Mouse (Mus musculus) limb, embryonic 10.5 days (tissue): ENCODE results near the gene Plxdc1. TPM values are rescaled to one million over a fixed set of nuclear protein-coding genes. Genes with fewer than 3 reads are reported as not detected.

ENCODE experiments used
- DNase-seq: peaks from one replicate; pipeline ENCODE4 v3.0.0-alpha.2; 2017; ENCODE audit warnings: low spot score
- H3K27ac ChIP-seq: fragments of 300-500 bp; sonication (generic); 2 replicates; pipeline ENCODE4 v1.5.1; 2016; ENCODE audit warnings: mild to moderate bottlenecking
- H3K27me3 ChIP-seq: fragments of 300-500 bp; sonication (generic); 2 replicates; pipeline ENCODE4 v1.6.1; 2016; ENCODE audit warnings: low read depth, mild to moderate bottlenecking; ENCODE audit not compliant: poor library complexity, severe bottlenecking
- H3K36me3 ChIP-seq: fragments of 300-500 bp; sonication (generic); 2 replicates; pipeline ENCODE4 v1.6.1; 2016; ENCODE audit warnings: mild to moderate bottlenecking, moderate library complexity
- H3K4me1 ChIP-seq: fragments of 300-500 bp; sonication (generic); 2 replicates; pipeline ENCODE4 v1.6.1; 2016
- H3K4me3 ChIP-seq: fragments of 300-500 bp; sonication (generic); 2 replicates; pipeline ENCODE4 v1.5.1; 2016; ENCODE audit warnings: mild to moderate bottlenecking, moderate library complexity
- H3K9me3 ChIP-seq: fragments of 300-500 bp; sonication (generic); replicated peaks from 2 replicates; pipeline ENCODE4 v1.6.1; 2016; ENCODE audit warnings: mild to moderate bottlenecking
- WGBS: fragments of 180-500 bp; shearing (Covaris S2); methylation state at CpG from one replicate; pipeline ENCODE4 v1.1.7; 2016; 5-methylcytosine and 5-hydroxymethylcytosine counted together
- polyA plus RNA-seq: library from polyadenylated mRNA; unstranded; fragments of >200 nt; fragmentation: Nextera tagmentation; extraction: Ambion mirVana; gene quantifications from 2 replicates; pipeline ENCODE4 v1.2.1, GENCODE M21; 2016

The Plxdc1 gene
- polyA plus RNA-seq, 1 experiment from 2014 or later: not detected

DNA sequence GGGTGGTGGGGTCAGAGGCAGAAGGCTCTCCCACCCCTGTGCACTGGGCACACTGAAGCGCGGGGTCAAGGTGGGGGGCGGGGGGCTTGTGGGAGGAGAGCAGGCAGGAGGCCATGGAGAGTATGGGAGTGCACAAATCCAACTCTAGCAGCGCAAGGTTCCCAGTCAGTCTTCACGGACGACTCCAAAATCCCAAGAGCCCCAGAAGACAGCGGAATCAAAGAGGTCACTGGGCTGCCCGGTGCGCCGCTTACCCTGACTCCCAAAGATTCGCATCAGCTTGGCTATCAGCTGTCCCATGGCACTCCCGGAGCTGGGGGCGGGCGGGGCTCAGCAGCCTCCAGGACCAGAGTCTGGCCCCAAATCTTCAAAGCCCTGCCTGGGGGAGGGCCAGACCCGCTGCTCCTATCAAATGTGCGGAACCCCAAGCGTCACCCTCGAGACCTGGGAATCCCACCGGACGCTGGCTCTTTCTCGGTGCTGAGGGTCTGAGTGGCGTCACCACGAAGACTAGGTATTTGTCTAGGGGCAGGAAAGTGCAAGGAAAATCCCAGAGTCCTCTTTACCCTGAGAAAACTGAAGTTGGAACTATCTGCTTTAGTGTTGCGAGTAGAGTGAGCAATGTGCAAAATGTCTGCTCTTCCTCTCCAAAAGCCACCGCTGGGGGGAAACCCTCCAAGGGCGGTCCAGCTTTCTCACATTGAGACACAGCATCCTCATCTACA lies 9.5 kb upstream of the Plxdc1 start, which contains the start of gene Arl5c:
Gene Arl5c, minus strand, starts transcription at position 618 of the 725 bp plus-strand sequence.
- 1% methylated on average over 26 of the region's 26 CpGs for WGBS
- peaks cover 26% of the 10 kb centered on the region for H3K4me1 ChIP-seq
- H3K27ac ChIP-seq: peak within 1 kb of the TSS; percentile 5; the same call in 1 of the 2 replicates
- H3K4me3 ChIP-seq: peak within 1 kb of the TSS; percentile 52
- H3K27me3 ChIP-seq: peaks cover 54% of the 10 kb centered on the region
- no peaks in the 10 kb centered on the region for H3K36me3 ChIP-seq
- peak; percentile 62 for DNase-seq
- H3K9me3 ChIP-seq: no peaks in the 10 kb centered on the region

DNA sequence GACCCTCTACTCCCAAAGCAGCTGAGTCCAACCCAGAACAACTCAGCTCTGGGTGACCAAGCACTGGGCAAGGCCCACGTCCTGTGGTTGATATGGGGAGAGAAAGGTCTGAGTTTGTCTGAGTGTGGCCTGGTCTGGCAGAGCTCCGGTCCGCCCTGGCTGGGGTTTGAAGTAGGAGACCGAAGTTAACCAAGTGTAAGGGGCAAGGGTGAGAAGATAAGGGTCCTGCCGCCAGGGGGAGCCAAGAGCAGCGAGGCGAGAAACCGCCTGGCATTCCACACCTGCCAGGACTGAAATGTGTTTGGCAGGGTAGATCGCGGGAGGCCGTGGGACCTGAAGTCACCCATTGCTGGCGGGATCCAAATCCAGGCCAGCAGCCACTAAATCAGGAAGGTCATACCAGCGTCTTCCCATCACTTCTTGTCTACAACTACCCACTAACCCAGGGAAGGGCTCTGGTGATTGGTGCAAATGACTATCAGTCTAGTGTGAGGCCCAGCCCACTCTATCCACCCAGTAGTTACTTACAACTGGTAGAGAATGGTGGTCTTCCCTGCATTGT lies 8.4 kb upstream of the Plxdc1 start:
- H3K27ac ChIP-seq: no peak overlapping the region
- DNase-seq: peak; percentile 83
- no peaks in the 10 kb centered on the region for H3K36me3 ChIP-seq
- H3K9me3 ChIP-seq: no peaks in the 10 kb centered on the region
- peaks cover 53% of the 10 kb centered on the region for H3K27me3 ChIP-seq
- H3K4me1 ChIP-seq: peaks cover 30% of the 10 kb centered on the region
- 4% methylated on average over 13 of the region's 13 CpGs for WGBS
- peak overlapping the region; percentile 52 for H3K4me3 ChIP-seq

DNA sequence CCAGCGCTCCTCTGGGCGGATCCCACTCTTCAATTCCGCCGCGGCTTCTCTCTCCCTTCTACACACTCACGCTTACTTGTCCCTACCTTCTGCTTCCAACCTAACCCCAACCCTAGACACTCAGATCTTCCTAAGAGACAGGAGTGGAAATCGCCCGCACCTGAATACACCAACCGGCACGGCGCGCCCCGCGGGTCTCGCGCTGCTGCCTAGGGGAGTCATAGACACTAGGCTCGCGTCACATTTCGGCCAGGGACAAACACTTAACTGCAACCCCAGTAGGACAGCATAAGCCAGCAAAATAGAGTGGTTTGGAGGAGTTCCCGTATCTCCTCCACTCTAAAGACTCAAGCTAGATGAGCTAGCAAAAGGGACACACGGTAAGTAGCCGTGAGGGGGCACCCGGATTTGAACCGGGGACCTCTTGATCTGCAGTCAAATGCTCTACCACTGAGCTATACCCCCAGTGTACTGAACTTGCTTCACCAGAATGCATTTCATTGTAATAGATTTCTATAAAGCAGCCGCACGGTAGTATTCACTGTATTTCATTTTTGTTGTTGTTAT lies 2.4 kb upstream of the Plxdc1 start:
- Histone ChIP-seq H3K27ac (peak overlapping the region; percentile 85), H3K4me3 (peak overlapping the region; percentile 94), H3K4me1 (peaks cover 33% of the 10 kb centered on the region), H3K36me3 (no peaks in the 10 kb centered on the region), H3K9me3 (no peaks in the 10 kb centered on the region), H3K27me3 (peaks cover 47% of the 10 kb centered on the region)
- peak; percentile 89 for DNase-seq
- under 1% methylated on average over 26 of the region's 26 CpGs for WGBS

DNA sequence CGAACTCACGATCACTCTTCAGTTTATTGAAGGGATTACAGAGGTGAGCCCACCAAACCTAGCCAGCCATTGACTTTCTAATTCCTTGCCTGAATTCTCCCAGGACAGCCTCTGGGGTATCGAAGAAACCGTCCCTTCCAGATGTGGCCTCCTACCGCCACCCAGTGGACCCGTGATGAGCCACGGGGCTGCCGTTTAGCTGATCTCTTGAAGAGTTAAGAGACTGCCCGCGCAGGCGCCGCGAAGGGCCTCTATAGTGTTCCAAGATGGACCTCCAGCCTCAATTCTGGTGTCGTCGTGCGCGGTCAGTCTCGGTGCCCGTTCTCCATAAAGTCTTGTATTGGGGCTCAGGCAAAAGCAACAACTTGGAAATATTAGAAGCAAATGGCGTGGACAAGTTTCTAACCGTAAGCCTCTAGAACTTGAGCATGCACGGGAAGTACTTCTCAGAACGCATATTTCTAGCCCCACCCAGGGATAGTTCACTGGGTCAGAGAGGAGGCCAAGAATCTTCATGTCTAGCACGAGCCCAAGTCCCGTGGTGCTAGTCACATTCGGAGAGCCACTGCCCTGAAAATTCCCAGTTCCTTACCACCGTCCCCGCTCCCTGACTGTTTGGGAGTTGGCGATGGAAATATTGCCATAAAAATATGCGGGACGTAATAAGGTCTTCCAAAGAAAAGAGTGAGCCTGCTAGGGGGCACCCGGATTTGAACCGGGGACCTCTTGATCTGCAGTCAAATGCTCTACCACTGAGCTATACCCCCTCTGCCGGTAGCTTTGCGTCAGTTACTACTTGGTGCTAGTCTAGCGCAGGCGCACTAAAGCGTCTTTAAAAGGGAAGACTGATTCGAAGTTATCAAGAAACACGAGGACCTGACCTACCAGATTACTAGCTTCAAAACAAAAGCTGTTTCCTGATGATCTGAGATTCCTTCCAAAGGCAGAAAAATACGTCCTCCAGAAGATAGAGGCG lies 1.6 kb upstream of the Plxdc1 start:
- H3K4me1 ChIP-seq: peaks cover 33% of the 10 kb centered on the region
- peak overlapping the region; percentile 85 for H3K27ac ChIP-seq
- H3K27me3 ChIP-seq: peaks cover 55% of the 10 kb centered on the region
- no peaks in the 10 kb centered on the region for H3K9me3 ChIP-seq
- no peaks in the 10 kb centered on the region for H3K36me3 ChIP-seq
- peak overlapping the region; percentile 94 for H3K4me3 ChIP-seq
- under 1% methylated on average over 42 of the region's 42 CpGs for WGBS
- peak; percentile 93 for DNase-seq

DNA sequence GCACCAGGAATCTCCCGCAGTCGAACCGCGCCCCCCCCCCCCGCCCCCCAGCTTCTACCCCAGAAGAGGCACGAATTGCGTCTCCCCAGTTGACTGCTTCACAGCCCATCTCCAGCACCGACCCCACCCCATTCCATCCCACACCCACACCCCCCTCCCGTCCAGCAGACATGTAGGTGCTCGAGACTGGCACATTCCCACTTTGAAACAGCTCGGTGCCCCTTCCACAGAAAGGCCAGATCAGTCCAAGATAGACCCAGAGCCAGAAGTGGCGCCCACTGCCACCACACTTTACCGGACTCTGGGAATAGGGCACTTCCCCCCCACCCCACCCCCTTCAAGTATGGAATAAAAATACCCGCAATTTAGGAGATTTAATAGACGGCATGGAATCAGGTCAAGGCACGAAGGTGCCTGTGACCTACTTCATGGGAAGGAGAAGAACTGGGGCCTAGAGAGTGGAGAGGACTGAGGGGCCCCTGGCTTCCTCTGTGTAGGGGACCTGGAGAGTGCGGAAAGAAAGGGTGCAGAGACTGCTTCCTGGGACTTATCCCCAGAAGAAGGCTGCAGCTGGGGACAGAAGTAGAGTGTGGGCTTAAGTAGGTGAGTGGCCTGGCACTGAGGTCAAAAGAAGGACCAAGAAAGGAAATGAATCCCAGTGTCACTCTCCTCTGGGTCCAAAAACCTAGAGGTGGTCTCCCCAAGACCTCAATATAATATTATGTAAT lies 658 bp upstream of the Plxdc1 start:
- WGBS: 29% methylated on average over 16 of the region's 17 CpGs
- Histone ChIP-seq H3K4me3 (peak overlapping the region; percentile 94), H3K4me1 (peaks cover 33% of the 10 kb centered on the region), H3K27ac (peak overlapping the region; percentile 54), H3K27me3 (peaks cover 57% of the 10 kb centered on the region), H3K9me3 (no peaks in the 10 kb centered on the region), H3K36me3 (no peaks in the 10 kb centered on the region)
- DNase-seq: peak; percentile 38

DNA sequence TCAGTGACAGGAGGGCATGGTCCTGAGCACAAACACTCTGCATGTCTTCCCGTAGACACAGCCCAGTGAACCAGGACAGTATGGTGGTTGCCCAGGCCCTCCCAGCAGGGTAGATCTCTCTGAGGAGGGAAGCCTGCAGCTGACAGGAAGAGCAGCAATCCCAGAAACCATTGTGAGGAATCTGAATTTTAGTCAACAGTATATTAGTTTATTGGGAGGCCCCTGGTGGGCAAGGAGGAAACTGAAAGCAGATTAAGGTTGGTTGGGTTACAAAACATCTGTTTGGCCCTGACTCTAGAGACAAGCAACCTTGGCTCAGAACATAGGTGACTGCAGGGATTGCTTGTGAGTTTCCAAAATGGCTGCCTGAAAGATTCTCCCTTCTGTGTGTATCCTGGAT lies 2.3 kb downstream of the Plxdc1 start:
- Histone ChIP-seq H3K36me3 (no peaks in the 10 kb centered on the region), H3K27ac (no peak overlapping the region), H3K4me3 (no peak overlapping the region), H3K9me3 (no peaks in the 10 kb centered on the region), H3K4me1 (peaks cover 39% of the 10 kb centered on the region), H3K27me3 (peaks cover 47% of the 10 kb centered on the region)
- no peak for DNase-seq
- WGBS: 84% methylated on average over 1 of the region's 1 CpGs

DNA sequence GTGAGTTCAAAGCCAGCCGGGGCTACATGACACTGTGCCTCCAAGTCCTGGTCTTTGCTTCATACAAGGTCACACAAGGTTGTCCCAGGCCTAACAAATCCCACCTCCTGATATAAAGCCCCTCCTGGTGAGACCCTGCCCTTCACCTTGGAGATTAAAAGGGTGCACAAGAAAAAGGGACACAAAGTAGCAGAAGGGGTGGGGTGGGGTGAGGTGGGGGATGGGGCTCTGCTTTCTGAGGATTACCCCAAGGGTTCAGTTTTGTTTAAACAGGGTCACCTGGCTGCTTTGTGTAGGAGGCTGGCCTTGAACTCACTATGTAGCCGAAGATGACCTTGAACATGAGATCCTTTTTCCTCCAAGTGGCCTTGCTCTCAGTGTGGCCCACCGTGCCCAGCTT lies 2.7 kb downstream of the Plxdc1 start:
- Histone ChIP-seq H3K4me3 (no peak overlapping the region), H3K4me1 (peaks cover 39% of the 10 kb centered on the region), H3K27me3 (peaks cover 47% of the 10 kb centered on the region), H3K27ac (0 out of 2 replicates have a peak overlapping the region, but pooled peaks have one; percentile 16), H3K9me3 (no peaks in the 10 kb centered on the region), H3K36me3 (no peaks in the 10 kb centered on the region)
- WGBS: 94% methylated on average over 3 of the region's 3 CpGs
- no peak for DNase-seq

DNA sequence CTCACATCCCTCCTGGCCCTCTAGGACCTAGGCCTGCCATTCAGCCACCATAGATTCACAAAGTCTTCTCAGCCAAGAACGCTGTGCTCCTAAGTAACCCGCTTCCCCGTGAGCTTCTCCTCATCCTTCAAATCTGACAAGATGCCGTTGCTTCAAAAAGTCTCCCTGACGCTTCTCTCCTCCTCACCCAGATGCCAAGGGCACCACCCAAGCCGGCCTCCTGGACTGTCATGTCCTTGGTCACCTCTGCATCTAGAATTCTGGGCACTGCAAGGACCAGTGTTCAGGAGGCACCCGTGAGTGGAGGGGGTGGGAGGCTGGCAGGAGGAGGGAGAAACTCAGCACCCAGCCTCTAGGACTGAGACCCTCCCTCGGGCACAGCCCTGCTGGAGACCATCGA lies 3.5 kb downstream of the Plxdc1 start:
- Histone ChIP-seq H3K4me3 (no peak overlapping the region), H3K27ac (peak overlapping the region; percentile 16; the same call in 1 of the 2 replicates), H3K9me3 (no peaks in the 10 kb centered on the region), H3K4me1 (peaks cover 39% of the 10 kb centered on the region), H3K27me3 (peaks cover 51% of the 10 kb centered on the region), H3K36me3 (no peaks in the 10 kb centered on the region)
- DNase-seq: no peak
- 88% methylated on average over 9 of the region's 9 CpGs for WGBS

DNA sequence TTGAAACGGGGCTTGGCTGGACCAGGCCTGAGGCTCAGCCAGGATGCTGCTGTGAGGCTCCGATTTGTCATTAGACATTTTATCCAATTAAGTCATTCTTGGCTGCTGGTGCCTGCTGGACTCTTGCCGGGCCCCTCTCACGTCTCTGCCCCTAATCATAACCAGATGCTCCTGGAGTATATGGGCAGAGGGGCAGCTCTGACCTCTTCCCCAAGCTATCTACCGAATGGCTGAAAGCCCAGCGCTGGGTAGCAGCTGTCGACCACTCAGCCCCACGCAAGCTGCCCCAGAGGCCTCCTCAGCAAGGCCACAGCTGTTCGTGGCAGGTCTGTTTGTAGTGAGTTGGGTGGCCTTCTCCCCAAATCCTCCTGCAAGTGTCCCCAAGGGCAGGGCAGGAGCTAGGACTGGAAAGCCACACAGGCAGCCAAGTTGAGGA lies 5.7 kb downstream of the Plxdc1 start:
- Histone ChIP-seq H3K4me3 (peak overlapping the region; percentile 35), H3K27ac (peak overlapping the region; percentile 86), H3K27me3 (peaks cover 37% of the 10 kb centered on the region), H3K36me3 (no peaks in the 10 kb centered on the region), H3K4me1 (peaks cover 23% of the 10 kb centered on the region), H3K9me3 (no peaks in the 10 kb centered on the region)
- peak; percentile 70 for DNase-seq
- WGBS: 23% methylated on average over 9 of the region's 9 CpGs

DNA sequence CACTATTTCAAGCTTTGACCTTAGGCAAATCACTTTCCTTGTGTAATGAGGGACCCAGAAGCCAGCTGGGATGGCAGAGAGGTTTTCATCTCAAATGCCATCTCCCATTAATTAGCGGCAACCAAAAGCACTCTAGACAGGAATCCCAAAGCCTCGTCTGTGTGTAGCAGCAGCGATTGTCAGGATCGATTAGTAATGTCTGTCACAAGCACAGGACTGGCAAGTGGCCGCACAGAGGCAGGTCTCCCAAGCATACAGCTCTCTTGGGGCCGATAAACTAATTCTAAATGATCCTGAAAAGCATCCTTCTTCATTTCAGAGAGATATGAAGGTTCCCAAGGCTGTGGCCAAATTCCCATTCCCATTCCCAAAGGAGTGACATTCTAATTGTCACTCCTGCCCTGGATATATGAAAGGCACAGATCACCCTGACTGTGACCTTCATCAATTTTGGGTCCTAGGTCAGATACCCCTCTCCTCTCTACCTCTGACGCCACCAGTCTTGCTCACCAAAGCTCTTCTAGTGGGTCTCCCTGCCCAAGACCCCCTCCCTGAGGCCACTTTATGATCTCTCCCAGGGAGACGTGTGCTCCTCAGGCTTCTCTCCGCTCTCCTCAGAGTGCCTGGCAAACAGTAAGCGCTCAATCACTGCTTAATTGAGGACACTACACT lies 6.3 kb downstream of the Plxdc1 start:
- Histone ChIP-seq H3K27ac (peak overlapping the region; percentile 86), H3K9me3 (no peaks in the 10 kb centered on the region), H3K4me3 (peak overlapping the region; percentile 35), H3K27me3 (peaks cover 31% of the 10 kb centered on the region), H3K36me3 (no peaks in the 10 kb centered on the region), H3K4me1 (peaks cover 22% of the 10 kb centered on the region)
- DNase-seq: no peak
- WGBS: 61% methylated on average over 10 of the region's 10 CpGs

DNA sequence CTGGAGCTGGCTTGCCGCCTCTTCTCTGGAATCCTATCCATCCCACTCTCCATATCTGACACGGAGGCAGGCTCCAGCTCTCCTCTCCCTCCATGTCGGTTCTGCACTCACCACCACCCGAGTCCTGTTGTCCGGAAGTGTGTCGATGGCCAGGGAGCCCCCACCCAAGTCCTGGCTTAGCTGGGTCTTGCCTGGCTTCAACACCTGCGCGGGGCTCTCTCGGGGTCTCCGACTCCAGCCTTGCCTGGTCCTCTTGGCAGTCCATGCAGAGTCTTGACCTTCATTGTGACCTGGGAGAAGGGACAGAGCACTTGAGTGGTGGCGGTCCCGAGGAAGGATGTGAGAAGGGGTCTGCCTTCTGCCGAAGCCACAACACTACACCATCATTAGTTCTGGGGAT lies 7.9 kb downstream of the Plxdc1 start:
- H3K27me3 ChIP-seq: peaks cover 15% of the 10 kb centered on the region; the same call in 1 of the 2 replicates

More for the DNA sequence above, 7.9 kb downstream of the Plxdc1 start:
- H3K36me3 ChIP-seq: no peaks in the 10 kb centered on the region
- no peak for DNase-seq
- no peaks in the 10 kb centered on the region for H3K9me3 ChIP-seq
- peaks cover 22% of the 10 kb centered on the region for H3K4me1 ChIP-seq
- 88% methylated on average over 13 of the region's 13 CpGs for WGBS
- no peak overlapping the region for H3K4me3 ChIP-seq
- 0 out of 2 replicates have a peak overlapping the region, but pooled peaks have one; percentile 4 for H3K27ac ChIP-seq
